Mouse (Mus musculus): Measurements from ENCODE around the gene Fshr.

Fshr gene

GRCm38 (mm10) chr17:89036049-89036448 is 164.4 kb downstream of the Fshr start:
- in situ Hi-C loops (cut with MboI, MseI), result no loop called here

GRCm38 (mm10) chr17:89034627-89035026 is 165.8 kb downstream of the Fshr start:
- in situ Hi-C loops (cut with MboI, MseI), result no loop called here

- in situ Hi-C loops (cut with MboI, MseI), result no loop called here
Measured at GRCm38 (mm10) chr17:89032981-89033380, 167.5 kb downstream of the Fshr start.

GRCm38 (mm10) chr17:89019518-89019917 is 181.0 kb downstream of the Fshr start:
- in situ Hi-C loops (cut with MboI, MseI), result no loop called here

- in situ Hi-C loops (cut with MboI, MseI), result no loop called here
Measured at GRCm38 (mm10) chr17:89017002-89017401, 183.5 kb downstream of the Fshr start.

- in situ Hi-C loops (cut with MboI, MseI), result no loop called here
Measured at GRCm38 (mm10) chr17:89013691-89014090, 186.8 kb downstream of the Fshr start.

- in situ Hi-C loops (cut with MboI, MseI), result no loop called here
Measured at GRCm38 (mm10) chr17:89009117-89009516, 191.4 kb downstream of the Fshr start.

GRCm38 (mm10) chr17:89008680-89009079 is 191.8 kb downstream of the Fshr start:
- in situ Hi-C loops (cut with MboI, MseI), result no loop called here

- in situ Hi-C loops (cut with MboI, MseI), result no loop called here
Measured at GRCm38 (mm10) chr17:89005959-89006358, 194.5 kb downstream of the Fshr start.

GRCm38 (mm10) chr17:88999907-89000306 is 200.6 kb downstream of the Fshr start:
- in situ Hi-C loops (cut with MboI, MseI), result no loop called here

GRCm38 (mm10) chr17:88998243-88998642 is 202.2 kb downstream of the Fshr start:
- in situ Hi-C loops (cut with MboI, MseI), result no loop called here

GRCm38 (mm10) chr17:88991238-88991637 is 209.2 kb downstream of the Fshr start:
- in situ Hi-C loops (cut with MboI, MseI), result no loop called here

- in situ Hi-C loops (cut with MboI, MseI), result no loop called here
Measured at GRCm38 (mm10) chr17:88980708-88981355, 219.6 kb downstream of the Fshr start.

- in situ Hi-C loops (cut with MboI, MseI), result no loop called here
Measured at GRCm38 (mm10) chr17:88974538-88974937, 225.9 kb downstream of the Fshr start.

- in situ Hi-C loops (cut with MboI, MseI), result no loop called here
Measured at GRCm38 (mm10) chr17:88966028-88966427, 234.4 kb downstream of the Fshr start.

- in situ Hi-C loops (cut with MboI, MseI), result loop anchor here (5.0 kb wide), 1 partner anchor 788 kb away; no protein-coding TSS in a partner anchor
Measured at GRCm38 (mm10) chr17:88954011-88954410, 246.5 kb downstream of the Fshr start.

- in situ Hi-C loops (cut with MboI, MseI), result no loop called here
Measured at GRCm38 (mm10) chr17:88938153-88938681, 262.3 kb downstream of the Fshr start.

- in situ Hi-C loops (cut with MboI, MseI), result no loop called here
Measured at GRCm38 (mm10) chr17:88937341-88938152, 262.9 kb downstream of the Fshr start.

- in situ Hi-C loops (cut with MboI, MseI), result no loop called here
Measured at GRCm38 (mm10) chr17:88936941-88937340, 263.5 kb downstream of the Fshr start.

Measured in T-helper 1 cell (primary cell).